Mouse (Mus musculus): ENCODE results near the gene Togaram2.

DNA sequence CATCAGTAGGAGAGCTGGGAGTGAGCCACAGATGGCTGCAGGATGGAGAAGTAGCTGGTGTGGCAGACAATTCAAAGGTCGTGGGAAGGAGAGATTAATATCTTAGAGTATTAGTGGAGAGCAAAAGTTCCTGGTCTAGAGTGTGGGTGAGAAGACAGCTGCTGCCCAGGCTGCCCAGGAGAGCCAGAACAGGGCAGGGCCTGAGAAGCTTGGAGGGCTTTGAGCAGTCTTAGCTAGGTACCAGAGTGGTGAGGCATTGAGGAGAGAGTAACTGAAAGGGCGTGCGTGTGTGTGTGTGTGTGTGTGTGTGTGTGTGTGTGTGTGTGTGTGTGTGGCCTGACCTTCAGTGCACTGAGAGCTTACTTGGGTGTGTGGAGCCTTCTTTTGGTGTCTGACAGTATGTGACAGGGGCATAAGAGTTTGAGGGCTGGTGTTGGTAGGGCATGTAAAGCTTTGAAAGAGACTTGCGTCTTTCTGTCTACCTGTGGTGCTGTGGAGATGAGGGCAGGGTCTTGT is 35.3 kb upstream of the Togaram2 start:
- no peak for TF ChIP-seq CTCF (IDR thresholded peaks at IDR 0.05; ENCODE audit: borderline replicate concordance, control insufficient read depth, extremely low read depth, insufficient read depth, low read length, poor library complexity)
- no peak for TF ChIP-seq POLR2A (IDR thresholded peaks at IDR 0.05; ENCODE audit: control insufficient read depth, extremely low read depth, insufficient read depth, low read length, poor library complexity)
